Comparison of ENCODE assay signal across 19 mouse cellular contexts in genomic region chr6:53501236-53501635, GRCm38 (mm10).
"Had no signal": no experiment of that assay in that cellular context is flagged by ENCODE, and none has a peak within 500 bp of the region (broad histone marks: within the 10 kb centered on the region; RNA-seq: fewer than 3 reads in every experiment).

No protein-coding gene starts in this region.

- H3K36me3 ChIP-seq: midbrain, embryonic 10.5 days; midbrain, embryonic 12.5 days; neural tube, embryonic 13.5 days; neural tube, embryonic 15.5 days had no signal

- DNase-seq: lung, adult 18-20 months; lung, embryonic 14.5 days; lung, postnatal 10 days; lung, postnatal 4 days; midbrain, embryonic 14.5 days; retina, postnatal 1 day; right cerebral cortex, adult 18-20 months; right cerebral cortex, postnatal 25 days; right cerebral cortex, postnatal 4 days; spleen, adult 18-20 months; thymus, adult 18-20 months; thymus, postnatal 14 days; thymus, postnatal 36 days had no signal

- H3K27me3 ChIP-seq: midbrain, embryonic 12.5 days; neural tube, embryonic 13.5 days; neural tube, embryonic 15.5 days had no signal

- H3K4me2 ChIP-seq: lung, embryonic 14.5 days; midbrain, embryonic 12.5 days; neural tube, embryonic 13.5 days; neural tube, embryonic 15.5 days had no signal

- H3K9me3 ChIP-seq: midbrain, embryonic 10.5 days; midbrain, embryonic 12.5 days; neural tube, embryonic 13.5 days; neural tube, embryonic 15.5 days had no signal

- H3K4me1 ChIP-seq: midbrain, embryonic 12.5 days; neural tube, embryonic 15.5 days had no signal

- H3K9ac ChIP-seq: lung, embryonic 14.5 days; midbrain, embryonic 12.5 days; neural tube, embryonic 13.5 days; neural tube, embryonic 15.5 days had no signal

- ATAC-seq: midbrain, embryonic 16.5 days had no signal

- H3K27ac ChIP-seq: midbrain, embryonic 10.5 days; midbrain, embryonic 12.5 days; neural tube, embryonic 13.5 days; neural tube, embryonic 15.5 days had no signal

- H3K4me3 ChIP-seq: midbrain, embryonic 10.5 days; midbrain, embryonic 12.5 days; myocyte; neural tube, embryonic 13.5 days; neural tube, embryonic 15.5 days had no signal
